Mouse (Mus musculus): ENCODE measurements around the gene Trex2.

DNA sequence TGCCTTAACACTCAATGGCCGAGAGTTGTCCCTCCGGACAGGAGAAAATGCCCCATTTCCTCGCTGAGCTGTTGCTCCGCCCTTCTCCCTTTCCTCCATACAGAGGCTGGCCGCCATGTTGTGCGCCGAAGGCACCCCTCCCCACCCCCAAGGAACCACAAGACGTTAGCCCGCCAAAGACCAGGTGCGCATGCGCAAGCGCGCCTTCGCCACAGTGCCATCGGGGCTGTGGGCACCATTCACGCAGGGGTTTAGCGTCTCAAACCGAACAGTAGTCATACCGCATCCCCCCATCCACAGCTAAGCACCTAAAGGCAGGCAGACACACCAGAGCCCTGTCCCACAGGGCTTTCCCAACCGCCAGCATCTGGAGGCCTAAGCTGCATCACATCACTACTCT is 34.2 kb downstream of the Trex2 start:
- no peak for TF ChIP-seq CTCF (IDR thresholded peaks at IDR 0.05; ENCODE audit: extremely low read depth, insufficient read depth, insufficient read length, insufficient replicate concordance)
- TF ChIP-seq POLR2A (IDR thresholded peaks at IDR 0.05; ENCODE audit: low read depth, low read length): no peak

All from spleen, adult 2 months (tissue).